Mouse (Mus musculus): Measurements from ENCODE around the gene Trnt1.

The Trnt1 gene

GRCm38 (mm10) chr6:106787138-106787537 is 18.2 kb downstream of the Trnt1 start:
- no peak for DNase-seq (ENCODE audit: low spot score in 2 of 2)

DNA sequence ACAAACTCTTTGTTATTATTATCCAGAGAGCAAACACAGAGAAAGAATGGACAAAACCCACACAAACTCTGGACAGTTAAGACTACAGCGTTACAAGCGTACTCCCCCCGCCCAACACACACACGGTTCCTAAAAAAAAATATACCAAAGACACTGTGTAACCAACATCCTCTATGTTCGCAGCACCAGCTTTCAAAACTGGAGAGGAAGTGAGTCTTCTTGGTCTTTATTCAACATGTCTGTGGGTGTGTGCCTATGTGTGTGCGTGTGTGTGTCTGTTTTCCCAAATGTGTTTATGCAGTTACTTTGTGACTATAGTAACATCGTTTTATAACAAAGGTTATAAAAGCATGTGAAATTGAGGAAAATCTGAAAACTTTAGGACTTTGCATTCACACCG is 22.5 kb downstream of the Trnt1 start:
- no peak for DNase-seq (ENCODE audit: low spot score in 2 of 2)

- DNase-seq (ENCODE audit: low spot score in 2 of 2) = no peak
Measured at GRCm38 (mm10) chr6:106792486-106792885, 23.6 kb downstream of the Trnt1 start.

GRCm38 (mm10) chr6:106793088-106793487 is 24.2 kb downstream of the Trnt1 start:
- DNase-seq (ENCODE audit: low spot score in 2 of 2) = no peak

DNA sequence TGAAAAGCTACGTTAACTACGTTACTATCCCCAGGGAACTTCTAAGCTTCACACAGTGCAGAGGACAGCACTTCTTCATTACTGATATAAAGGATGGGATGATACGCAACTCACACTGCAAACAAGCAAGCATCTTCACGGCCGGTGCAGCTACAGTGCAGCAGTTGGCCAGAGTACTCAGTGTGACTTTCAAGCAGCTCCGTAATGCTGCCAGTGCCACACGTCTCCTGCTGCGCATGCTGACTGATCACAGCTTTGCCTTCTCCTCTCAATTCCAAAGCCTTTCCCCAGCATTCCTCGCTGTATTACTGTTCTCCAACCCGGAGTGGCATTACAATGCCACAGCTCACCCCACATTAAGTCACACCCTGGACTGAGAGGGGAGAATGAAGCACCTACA is 24.7 kb downstream of the Trnt1 start:
- DNase-seq (ENCODE audit: low spot score in 2 of 2) = no peak

- DNase-seq (ENCODE audit: low spot score in 2 of 2) = no peak
Measured at GRCm38 (mm10) chr6:106794094-106794814, 25.3 kb downstream of the Trnt1 start.

DNA sequence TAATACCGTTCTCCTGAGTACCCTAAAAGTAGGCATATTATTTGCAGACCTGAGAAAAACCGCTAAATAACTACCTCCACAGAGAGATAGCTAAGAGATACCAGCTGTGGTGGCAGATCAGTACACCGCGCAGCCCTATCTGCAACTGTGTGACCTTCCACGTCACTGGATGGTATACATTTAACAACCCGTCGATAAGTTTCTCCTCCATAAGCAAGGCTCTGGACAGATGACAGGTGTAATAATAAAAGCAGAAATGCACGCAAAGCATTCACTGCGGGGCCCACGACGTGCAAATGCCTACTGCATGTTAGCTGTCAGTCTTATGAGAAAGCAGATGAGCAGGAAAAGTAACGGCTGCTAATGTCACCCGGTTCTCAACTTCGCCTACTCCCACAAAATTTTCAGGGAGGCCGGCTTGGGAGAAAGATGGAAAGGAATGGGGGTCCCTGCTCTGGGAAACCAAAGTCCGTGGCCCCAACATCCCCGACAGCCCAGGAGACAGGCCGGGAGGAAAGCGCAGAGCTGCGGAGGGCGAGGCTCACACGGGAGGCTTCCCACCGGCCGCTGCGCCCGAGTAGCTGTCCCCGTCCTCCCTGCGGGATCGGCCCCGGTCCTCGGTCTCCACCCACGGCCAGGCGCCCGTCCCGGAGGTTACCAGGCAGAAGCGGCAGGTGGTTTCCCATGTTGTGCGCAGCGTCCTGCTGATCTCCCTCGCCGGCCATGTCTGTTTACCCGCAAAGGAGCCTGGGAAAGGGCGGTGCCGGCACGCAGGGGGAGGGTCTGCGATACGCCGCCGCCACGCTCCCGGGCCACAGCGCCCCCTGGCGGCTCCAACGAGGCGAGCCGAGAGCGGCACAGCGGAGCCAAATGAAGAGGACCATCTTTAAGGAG is 30.7 kb downstream of the Trnt1 start, which contains the start of gene Crbn:
Crbn (minus strand) TSS at position 745 of the 894 bp plus-strand sequence.
- DNase-seq (ENCODE audit: low spot score in 2 of 2) = peak; percentile 89

- no peak for DNase-seq (ENCODE audit: low spot score in 2 of 2)
Measured at GRCm38 (mm10) chr6:106800227-106800557, 31.3 kb downstream of the Trnt1 start.

DNA sequence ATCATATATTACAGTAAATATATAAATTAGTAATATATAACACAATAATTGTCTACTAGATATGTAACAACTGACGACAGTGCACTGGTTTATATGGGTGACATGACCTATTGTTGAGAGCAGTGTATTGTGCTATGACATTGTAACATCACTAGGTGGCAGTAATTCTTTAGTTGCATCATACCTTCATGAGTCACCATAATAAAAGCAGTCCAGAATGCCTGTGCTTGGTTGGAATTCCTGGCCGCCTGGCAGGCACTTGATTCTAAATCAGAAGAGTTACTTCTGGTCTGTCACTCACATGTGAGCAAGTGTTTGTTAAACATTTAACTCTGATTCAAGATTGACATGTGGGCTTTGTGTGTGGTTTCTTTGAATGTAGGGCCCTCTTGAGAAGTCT is 36.0 kb downstream of the Trnt1 start:
- DNase-seq (ENCODE audit: low spot score in 2 of 2) = peak in 1 of 2 experiments; percentile 12

DNA sequence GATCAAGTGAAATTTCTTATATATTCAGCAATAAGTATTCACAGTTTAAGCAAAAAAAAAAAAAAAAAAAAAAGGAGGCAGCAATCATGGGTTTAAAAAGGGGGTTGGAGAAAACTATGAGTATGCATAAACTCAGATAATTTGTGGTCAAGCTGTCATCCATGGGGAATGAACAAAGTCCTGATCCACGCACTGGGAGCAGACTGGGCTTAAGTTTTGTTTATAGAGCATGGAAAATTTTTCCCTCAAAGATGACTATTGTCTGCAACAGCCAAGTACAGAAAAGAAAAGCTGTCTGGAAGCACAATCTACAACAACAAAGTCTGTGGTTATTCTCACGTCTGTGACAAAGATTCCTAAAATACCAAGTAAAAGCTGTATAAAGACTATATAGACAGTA is 40.2 kb downstream of the Trnt1 start:
- DNase-seq (ENCODE audit: low spot score in 2 of 2) = no peak

DNA sequence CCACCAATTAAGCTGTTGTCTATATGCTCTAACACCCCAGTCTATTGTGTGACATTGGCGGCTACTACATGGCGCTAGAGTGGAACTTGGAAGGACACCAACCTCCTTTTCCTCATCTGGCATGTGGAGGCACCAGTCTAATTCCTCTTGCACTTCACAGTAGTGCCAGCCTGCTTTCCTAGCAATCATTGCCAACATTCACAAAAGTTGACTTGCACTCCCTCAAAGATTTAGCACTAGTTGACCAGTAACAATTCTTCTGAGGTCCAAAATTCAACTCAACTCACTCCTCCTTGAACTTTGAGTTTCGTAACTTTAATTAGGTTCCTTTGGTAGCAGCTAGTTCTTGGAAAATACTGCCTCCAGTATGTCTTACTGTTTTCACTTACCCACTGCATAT is 41.8 kb downstream of the Trnt1 start:
- DNase-seq (ENCODE audit: low spot score in 2 of 2) = no peak

- DNase-seq (ENCODE audit: low spot score in 2 of 2) = no peak
Measured at GRCm38 (mm10) chr6:106819246-106819645, 50.3 kb downstream of the Trnt1 start.

DNA sequence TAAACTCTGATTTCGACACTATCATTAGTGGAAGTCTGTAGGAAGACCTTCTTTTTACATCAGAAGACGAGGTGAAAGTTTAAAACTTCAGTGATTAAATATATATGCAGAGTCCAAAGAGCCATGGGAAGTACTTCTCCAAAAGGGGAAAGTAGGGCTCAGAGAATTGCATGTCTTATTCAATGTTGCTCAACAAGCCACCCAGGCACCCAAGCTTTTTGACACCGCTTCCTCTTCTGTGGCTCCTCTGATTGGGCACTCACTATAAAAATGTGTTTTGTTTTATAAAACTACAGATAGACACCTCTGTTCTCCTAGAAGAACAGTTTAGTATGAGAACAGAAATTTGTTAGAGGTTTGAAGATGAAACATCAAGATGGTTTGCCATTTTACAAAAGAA is 51.0 kb downstream of the Trnt1 start:
- no peak for DNase-seq (ENCODE audit: low spot score in 2 of 2)

DNA sequence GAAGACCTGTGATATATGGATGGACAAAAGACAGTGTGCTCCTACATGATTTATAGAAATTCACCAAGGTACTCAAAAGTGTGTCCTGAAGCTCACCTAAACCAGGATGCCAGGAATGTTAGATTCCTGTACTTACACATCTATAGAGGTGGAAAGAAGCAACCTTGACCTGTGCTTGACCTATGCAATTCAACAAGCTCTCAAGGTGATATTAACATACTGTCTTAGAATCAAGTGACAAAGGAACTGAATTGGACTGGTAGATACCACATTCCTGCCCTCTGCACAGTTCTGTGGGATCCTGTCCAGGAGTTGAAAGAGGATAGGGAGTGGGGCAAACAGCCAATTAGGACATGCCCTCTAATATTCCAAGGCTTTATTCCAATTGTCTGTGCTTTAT is 51.6 kb downstream of the Trnt1 start:
- no peak for DNase-seq (ENCODE audit: low spot score in 2 of 2)

DNA sequence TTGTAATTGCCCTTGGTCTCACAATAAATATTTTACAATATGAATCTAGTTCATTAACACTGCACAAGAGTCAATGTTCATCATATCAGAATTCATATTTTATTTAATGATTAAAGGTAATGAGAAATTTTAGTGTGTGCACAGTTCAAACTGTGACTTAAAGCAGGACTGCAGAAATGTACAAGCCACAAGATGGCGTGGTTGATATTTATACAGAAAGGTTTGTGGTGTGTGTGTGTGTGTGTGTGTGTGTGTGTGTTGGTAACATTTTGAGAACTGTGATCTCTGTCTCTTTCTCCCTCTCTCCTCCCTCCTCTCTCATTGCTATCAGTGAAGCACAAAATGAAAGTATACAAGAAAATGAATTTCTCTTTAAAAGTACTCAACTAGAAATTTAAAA is 53.4 kb downstream of the Trnt1 start:
- no peak for DNase-seq (ENCODE audit: low spot score in 2 of 2)

All from frontal cortex, postnatal 25 days (tissue).